Mouse (Mus musculus) natural killer cell, adult 2 months (primary cell): ENCODE data around the gene Tpm3.

ENCODE experiments used
- DNase-seq, 2 experiments: peaks; one replicate each; pipeline ENCODE4 v3.0.0; 2022; ENCODE audit warnings: low spot score in 2 of 2

Tpm3 gene

DNA sequence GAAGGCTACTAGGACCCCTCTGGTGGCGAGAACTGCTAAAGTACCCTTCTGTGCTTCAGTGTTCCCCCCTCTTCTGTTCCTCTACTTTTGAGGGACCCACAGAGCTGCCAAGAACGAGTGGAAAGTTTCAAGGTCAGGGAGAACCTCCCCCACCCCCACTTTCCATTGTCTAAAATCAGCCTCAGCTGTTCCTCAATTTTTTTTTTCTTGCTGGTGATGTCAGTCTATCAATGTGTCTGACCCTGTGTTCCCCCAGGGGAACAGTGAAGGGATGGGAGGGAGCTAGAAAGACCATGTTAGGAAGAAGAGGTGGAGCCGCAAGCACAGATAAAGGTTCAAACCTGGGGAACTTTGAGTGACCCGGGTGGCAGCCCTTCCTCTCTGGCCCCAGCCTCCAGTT lies at the start of gene Tpm3:
Gene Tpm3 (plus strand): TSS at position 356 of the 400 bp plus-strand sequence.
- DNase-seq, result no peak

GRCm38 (mm10) chr3:90034653-90035052 lies 37.8 kb upstream of the Tpm3 start:
- no peak for DNase-seq

GRCm38 (mm10) chr3:90036263-90036662 lies 36.2 kb upstream of the Tpm3 start:
- DNase-seq, result no peak

DNA sequence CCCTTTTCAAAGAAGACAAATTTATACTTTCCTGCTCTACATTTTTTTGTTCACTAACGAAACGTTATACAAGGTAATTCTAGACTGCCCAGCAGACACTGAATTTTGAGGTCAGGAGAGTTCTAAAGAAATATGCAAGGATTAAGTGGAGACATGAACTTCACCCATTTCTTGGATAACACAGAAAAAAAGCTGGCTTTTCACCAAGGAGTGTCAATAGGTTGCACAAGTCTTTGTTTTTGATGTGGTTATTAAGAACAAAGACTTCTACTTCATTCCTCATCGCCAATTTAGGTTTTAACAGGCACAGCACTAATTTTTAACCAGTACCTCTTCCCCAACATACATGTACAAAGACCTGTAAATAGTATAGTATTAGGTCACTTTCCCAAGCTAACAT lies 22.8 kb upstream of the Tpm3 start:
- no peak for DNase-seq

DNA sequence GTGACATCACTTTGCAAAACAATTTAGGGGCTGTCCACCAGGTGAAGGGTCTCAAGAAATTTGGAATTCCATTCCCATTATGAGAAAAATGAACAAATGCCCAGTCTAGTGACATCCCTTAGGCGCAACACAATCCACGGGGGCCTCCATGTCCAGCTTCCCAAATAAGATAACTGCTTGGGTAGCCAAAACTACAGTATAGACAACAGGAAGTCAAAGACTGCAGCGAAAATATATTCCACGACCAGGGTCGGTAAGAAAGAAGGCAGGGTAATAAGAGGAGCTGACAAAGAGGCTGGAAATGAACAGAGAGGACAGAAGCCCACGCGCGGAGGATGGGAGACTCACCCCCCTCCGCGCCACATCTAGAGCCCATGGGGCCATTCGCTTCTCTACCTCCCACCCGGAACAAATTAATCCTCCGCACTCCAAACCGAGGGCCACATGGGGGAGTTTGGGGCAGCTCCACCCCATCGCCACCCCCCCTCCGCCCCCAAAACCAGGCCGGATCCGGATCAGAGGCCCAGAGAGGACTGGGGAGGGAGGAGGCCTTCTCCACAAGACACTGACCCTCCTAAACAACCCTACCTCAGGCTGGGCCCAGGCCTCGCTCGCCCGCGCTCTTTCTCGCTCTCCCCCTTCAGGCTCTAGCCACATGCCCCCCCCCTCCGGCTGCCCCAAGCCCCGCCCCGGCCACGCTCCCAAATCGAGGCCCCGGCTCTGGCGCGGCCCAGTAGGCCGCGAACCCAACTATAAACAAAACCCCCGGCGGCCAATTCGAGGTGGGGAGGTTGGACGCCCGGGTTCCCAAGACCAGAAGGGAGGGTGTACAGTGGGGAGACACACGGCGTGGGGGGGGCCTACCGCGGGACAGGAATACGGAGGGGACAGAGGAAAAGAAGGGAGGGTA lies 20.8 kb upstream of the Tpm3 start, which contains the start of gene 4933434E20Rik:
Gene 4933434E20Rik (plus strand): TSS at position 196 of the 910 bp plus-strand sequence.
- peak; percentile 59 to 69 for DNase-seq

GRCm38 (mm10) chr3:90052351-90053241 lies 19.9 kb upstream of the Tpm3 start, which contains the start of gene Ubap2l:
TSS of gene Ubap2l (minus strand) at chr3:90052628.
- DNase-seq, result peak; percentile 85 to 93

DNA sequence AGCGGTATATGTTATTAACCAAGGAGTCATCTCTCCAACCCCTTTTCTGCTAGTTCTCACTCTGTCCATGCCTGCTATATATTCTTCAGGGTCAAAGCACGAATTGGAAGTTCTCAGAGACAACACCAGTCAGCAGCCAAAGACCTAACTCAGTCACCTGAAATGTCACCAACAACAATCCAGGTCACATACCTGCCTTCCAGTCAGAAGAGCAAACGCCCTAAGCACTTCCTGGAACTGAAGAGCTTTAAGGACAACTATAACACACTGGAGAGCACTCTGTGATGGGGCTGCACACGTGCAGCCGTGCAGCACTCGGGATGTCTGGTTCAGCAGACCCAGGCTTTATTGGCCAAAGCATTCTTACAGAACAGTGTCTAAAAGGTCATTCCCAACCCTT lies 10.9 kb upstream of the Tpm3 start:
- DNase-seq, result no peak

DNA sequence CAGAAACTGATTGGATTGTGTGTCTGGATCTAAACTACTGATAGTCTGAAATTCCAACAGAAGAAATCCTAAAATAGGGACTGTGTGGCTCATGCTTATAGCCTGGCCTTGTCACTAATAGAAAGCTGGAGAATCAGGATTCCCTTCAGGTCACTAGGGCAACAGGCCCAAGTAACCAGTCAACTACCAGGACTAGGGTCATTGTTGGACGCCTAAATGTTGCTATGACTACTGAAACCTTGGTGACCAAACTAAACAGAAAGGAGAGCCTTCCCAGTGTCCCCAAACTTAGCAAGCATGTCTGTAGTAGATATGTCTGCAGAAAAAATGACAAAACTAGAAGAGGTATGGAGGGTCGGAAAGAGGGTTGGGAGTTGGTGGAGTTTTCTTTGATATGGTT lies 9.9 kb upstream of the Tpm3 start:
- no peak for DNase-seq

- DNase-seq, result no peak
Measured at GRCm38 (mm10) chr3:90064383-90064782, 8.1 kb upstream of the Tpm3 start.

- DNase-seq, result peak; percentile 47 to 59
Measured at GRCm38 (mm10) chr3:90065553-90065952, 6.9 kb upstream of the Tpm3 start.

DNA sequence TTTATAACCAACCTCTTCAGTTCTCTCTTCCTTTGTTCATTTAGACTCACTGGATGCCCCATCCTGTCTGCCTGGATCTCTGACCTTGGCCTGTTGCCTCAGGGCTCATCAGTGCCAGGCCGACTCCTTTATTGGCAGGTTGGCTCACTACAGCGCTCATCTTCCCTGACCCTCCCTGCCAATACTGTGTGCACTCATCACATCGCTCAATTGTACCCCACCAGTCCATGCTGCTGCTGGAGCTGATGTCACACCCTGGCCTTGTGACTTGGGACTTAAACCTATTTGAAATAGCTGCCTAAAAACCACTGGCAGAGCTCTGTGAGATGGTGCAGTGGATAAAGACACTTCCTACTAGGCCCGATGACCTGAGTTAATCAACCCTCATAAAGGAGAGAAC lies 4.6 kb upstream of the Tpm3 start:
- no peak for DNase-seq

GRCm38 (mm10) chr3:90069688-90070087 lies 2.8 kb upstream of the Tpm3 start:
- DNase-seq, result no peak

- peak; percentile 77 to 84 for DNase-seq
Measured at GRCm38 (mm10) chr3:90076921-90077716, 4.7 kb downstream of the Tpm3 start.

GRCm38 (mm10) chr3:90078224-90078623 lies 5.8 kb downstream of the Tpm3 start:
- DNase-seq, result no peak

GRCm38 (mm10) chr3:90079133-90079762 lies 6.8 kb downstream of the Tpm3 start:
- peak; percentile 95 to 97 for DNase-seq

GRCm38 (mm10) chr3:90079763-90080497 lies 7.5 kb downstream of the Tpm3 start:
- peak; percentile 90 to 95 for DNase-seq

DNA sequence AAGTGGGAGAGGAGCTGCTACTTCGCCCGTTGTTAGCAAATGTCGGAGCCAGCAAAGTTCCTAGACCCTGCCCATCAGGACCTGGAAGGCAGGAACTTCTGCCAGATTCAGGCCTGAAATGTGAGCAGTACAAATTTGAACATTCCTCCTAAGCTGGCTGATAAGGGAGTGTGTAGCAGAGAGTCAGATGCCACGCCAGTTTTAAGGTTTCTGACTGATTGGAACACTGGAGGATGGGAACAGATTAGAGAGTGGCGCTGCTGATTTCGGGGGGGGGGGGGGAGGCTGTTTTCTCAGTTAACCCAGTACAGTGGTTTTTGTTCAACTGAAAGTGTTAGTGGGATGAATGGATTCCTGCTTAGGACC lies 8.0 kb downstream of the Tpm3 start:
- no peak for DNase-seq

DNA sequence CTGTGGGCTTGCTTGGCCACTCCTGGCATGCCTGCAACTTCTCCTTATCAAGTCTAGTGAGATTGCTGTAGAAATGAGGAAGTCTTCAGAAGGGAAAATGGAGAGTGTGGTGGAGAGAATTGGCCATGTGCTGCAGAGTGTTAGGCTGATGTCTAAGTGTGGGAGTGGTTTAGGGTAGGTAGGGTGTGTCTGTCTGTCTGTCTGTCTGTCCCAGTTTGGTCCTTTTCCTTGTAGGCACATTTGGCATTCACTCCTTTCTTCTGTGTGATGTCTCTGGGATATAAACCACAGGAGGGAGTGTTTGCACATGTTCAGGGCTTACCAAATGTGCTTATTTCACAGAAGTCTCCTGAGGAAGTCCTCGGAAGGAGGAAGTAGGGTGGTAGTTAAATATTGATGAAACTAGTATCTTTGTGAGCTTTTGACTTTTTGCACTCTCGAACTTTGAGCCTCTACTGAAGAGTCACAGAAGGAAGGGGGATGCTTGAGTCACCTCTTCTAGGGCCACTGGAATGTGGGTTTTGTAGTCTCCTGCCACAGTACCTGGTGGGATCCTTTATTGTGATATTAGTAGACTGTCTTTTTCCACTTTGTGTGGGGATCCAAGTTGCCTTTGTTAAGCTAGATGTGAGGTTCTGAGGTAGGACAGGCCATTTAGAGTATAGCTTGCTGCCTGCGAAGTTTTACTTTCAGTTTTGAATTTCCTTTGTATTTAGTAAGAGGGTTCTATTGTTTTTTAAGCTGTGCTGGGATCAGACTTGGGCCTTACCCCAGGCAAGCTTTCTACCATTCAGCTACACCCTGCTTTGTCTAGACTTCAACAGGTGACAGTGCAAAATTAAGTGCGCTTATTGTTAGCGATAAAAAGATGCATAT lies 9.2 kb downstream of the Tpm3 start:
- DNase-seq, result peak in 1 of 2 experiments; percentile 30

GRCm38 (mm10) chr3:90083034-90083433 lies 10.6 kb downstream of the Tpm3 start:
- no peak for DNase-seq
